Mouse (Mus musculus) heart, embryonic 14.5 days (tissue): ENCODE results near the gene Pla2r1. TPM values are rescaled to one million over a fixed set of nuclear protein-coding genes. Genes with fewer than 3 reads are reported as not detected.

Experiments
- ATAC-seq: fragments of 200-750 bp; cut with Nextera tagmentation; 2 replicates; pipeline ENCODE4 v1.8.0; 2017; ENCODE audit warnings: low read depth, moderate TSS enrichment; ENCODE audit not compliant: insufficient number of reproducible peaks, insufficient read depth, low FRiP score
- H3K27ac ChIP-seq, 2 experiments: fragments of 200-500 bp in 1 of 2; fragments of 300-500 bp in 1 of 2; sonication (generic) in 1 of 2; replicated peaks in 1 of 2; 2 replicates each; pipeline ENCODE4 v1.5.1; 2012 to 2014; ENCODE audit warnings: low read depth in 2 of 2, low read length in 2 of 2, control low read depth in 1 of 2, mild to moderate bottlenecking in 1 of 2, mixed read lengths in 1 of 2; ENCODE audit not compliant: control insufficient read depth in 1 of 2, insufficient read depth in 1 of 2
- H3K27me3 ChIP-seq: fragments of 300-500 bp; sonication (generic); 2 replicates; pipeline ENCODE4 v1.6.1; 2014; ENCODE audit warnings: mild to moderate bottlenecking, low read length, control low read depth; ENCODE audit not compliant: control insufficient read depth, insufficient read depth
- H3K36me3 ChIP-seq: fragments of 300-500 bp; sonication (generic); 2 replicates; pipeline ENCODE4 v1.6.1; 2014; ENCODE audit warnings: mild to moderate bottlenecking, control low read depth, low read length, mixed read lengths; ENCODE audit not compliant: control insufficient read depth, insufficient read depth
- H3K4me1 ChIP-seq, 2 experiments: fragments of 200-500 bp in 1 of 2; fragments of 300-500 bp in 1 of 2; sonication (generic) in 1 of 2; 2 replicates each; pipeline ENCODE4 v1.6.1; 2012 to 2014; ENCODE audit warnings: low read length in 2 of 2, control low read depth in 1 of 2, mixed read lengths in 1 of 2; ENCODE audit not compliant: control insufficient read depth in 2 of 2, insufficient read depth in 2 of 2
- H3K4me2 ChIP-seq: fragments of 300-500 bp; sonication (generic); 2 replicates; pipeline ENCODE4 v1.6.1; 2014; ENCODE audit warnings: mild to moderate bottlenecking, low read length
- H3K4me3 ChIP-seq, 2 experiments: fragments of 200-500 bp in 1 of 2; fragments of 300-500 bp in 1 of 2; sonication (generic) in 1 of 2; 2 replicates each; pipeline ENCODE4 v1.5.1; 2012 to 2014; ENCODE audit warnings: low read length in 2 of 2, mild to moderate bottlenecking in 2 of 2, control low read depth in 1 of 2, low read depth in 1 of 2, moderate library complexity in 1 of 2; ENCODE audit not compliant: control insufficient read depth in 1 of 2, insufficient read depth in 1 of 2
- H3K9ac ChIP-seq: fragments of 300-500 bp; sonication (generic); 2 replicates; pipeline ENCODE4 v1.6.1; 2014; ENCODE audit warnings: mild to moderate bottlenecking, low read length
- H3K9me3 ChIP-seq: fragments of 300-500 bp; sonication (generic); 2 replicates; pipeline ENCODE4 v1.6.1; 2016; ENCODE audit warnings: low read length, control low read depth; ENCODE audit not compliant: control insufficient read depth
- WGBS: fragments of 180-500 bp; shearing (Covaris S2); extraction: QIAGEN DNeasy Blood & Tissue Kit; methylation state at CpG from one replicate; pipeline ENCODE4 v1.1.7; 2014; 5-methylcytosine and 5-hydroxymethylcytosine counted together
- polyA plus RNA-seq: library from polyadenylated mRNA; unstranded; fragments of >200 nt; fragmentation: Nextera tagmentation; extraction: Ambion mirVana; gene quantifications from 2 replicates; pipeline ENCODE4 v1.2.1, GENCODE M21; 2014

The Pla2r1 gene
- polyA plus RNA-seq, 1 experiment from 2014 or later, result 3.6 TPM

DNA sequence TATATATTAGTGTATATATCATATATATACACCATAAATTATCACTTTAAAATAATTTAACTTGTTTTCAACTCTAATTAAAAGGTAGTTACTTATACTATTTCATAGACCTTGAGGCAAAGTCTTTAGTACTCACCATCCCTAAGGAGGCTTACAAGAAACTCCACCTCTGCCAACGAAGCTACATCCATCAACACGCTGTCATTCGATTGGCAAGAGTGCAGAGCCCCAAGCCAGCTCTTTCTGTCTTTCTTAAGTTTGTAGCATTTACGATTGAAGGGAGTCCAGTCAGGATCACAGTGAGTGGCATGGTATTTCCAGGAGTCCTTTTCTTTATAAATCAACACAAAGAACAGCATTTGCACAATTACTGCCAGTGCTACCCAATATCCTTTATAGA, 49.1 kb downstream of the Pla2r1 start:
- no peaks in the 10 kb centered on the region for H3K9me3 ChIP-seq
- peaks cover 7 to 18% of the 10 kb centered on the region in 2 experiments for H3K4me1 ChIP-seq
- ATAC-seq, result no peak
- no peak overlapping the region for H3K9ac ChIP-seq
- no peak overlapping the region for H3K4me3 ChIP-seq
- no peaks in the 10 kb centered on the region for H3K36me3 ChIP-seq
- H3K27me3 ChIP-seq, result no peaks in the 10 kb centered on the region
- H3K27ac ChIP-seq, result no peak overlapping the region
- no peak overlapping the region for H3K4me2 ChIP-seq
- WGBS, result 74% methylated on average over 4 of the region's 4 CpGs

GRCm38 (mm10) chr2:60500583-60501116, 52.5 kb downstream of the Pla2r1 start:
- H3K36me3 ChIP-seq, result no peaks in the 10 kb centered on the region
- ATAC-seq, result no peak
- WGBS, result 83% methylated on average over 1 of the region's 1 CpGs
- H3K9me3 ChIP-seq, result no peaks in the 10 kb centered on the region
- no peak overlapping the region for H3K9ac ChIP-seq
- H3K4me3 ChIP-seq, result no peak overlapping the region
- H3K4me2 ChIP-seq, result no peak overlapping the region
- no peak overlapping the region for H3K27ac ChIP-seq
- H3K4me1 ChIP-seq, result peaks cover 7 to 18% of the 10 kb centered on the region in 2 experiments
- no peaks in the 10 kb centered on the region for H3K27me3 ChIP-seq

DNA sequence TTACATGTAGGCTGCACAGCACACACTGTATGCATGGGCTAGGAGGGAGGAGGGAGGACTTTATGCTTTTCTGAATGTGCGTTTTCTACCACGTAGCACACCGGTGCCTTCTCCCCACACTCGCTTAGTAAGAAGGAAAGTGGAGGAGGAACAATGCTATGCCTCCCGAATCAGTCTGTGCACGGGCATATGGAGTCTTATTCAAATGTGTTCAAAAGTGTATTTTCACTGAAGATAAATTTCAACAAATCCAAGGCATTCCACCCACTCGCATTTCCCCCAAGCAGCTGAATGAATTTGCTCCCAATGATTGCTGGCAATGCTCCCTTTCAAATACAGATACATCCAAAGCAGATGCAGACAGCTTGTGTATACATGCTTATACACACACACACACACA, 73.2 kb downstream of the Pla2r1 start:
- peaks cover 4 to 12% of the 10 kb centered on the region in 2 experiments for H3K4me1 ChIP-seq
- no peaks in the 10 kb centered on the region for H3K9me3 ChIP-seq
- ATAC-seq, result no peak
- H3K27ac ChIP-seq, result no peak overlapping the region
- H3K9ac ChIP-seq, result no peak overlapping the region
- no peak overlapping the region for H3K4me2 ChIP-seq
- 88% methylated on average over 7 of the region's 7 CpGs for WGBS
- no peaks in the 10 kb centered on the region for H3K36me3 ChIP-seq
- H3K4me3 ChIP-seq, result no peak overlapping the region
- no peaks in the 10 kb centered on the region for H3K27me3 ChIP-seq

GRCm38 (mm10) chr2:60478778-60479177, 74.3 kb downstream of the Pla2r1 start:
- no peaks in the 10 kb centered on the region for H3K9me3 ChIP-seq
- peak overlapping the region in 1 of 2 experiments; percentile 72; a peak in 2 of 4 replicates for H3K27ac ChIP-seq
- WGBS, result 87% methylated on average over 2 of the region's 2 CpGs
- peak overlapping the region; percentile 25 for H3K4me2 ChIP-seq
- no peak overlapping the region for H3K9ac ChIP-seq
- H3K4me3 ChIP-seq, result no peak overlapping the region
- no peaks in the 10 kb centered on the region for H3K36me3 ChIP-seq
- no peaks in the 10 kb centered on the region for H3K27me3 ChIP-seq
- peaks cover 4 to 12% of the 10 kb centered on the region in 2 experiments for H3K4me1 ChIP-seq
- peak; percentile 71; the same call in 1 of the 2 replicates for ATAC-seq

DNA sequence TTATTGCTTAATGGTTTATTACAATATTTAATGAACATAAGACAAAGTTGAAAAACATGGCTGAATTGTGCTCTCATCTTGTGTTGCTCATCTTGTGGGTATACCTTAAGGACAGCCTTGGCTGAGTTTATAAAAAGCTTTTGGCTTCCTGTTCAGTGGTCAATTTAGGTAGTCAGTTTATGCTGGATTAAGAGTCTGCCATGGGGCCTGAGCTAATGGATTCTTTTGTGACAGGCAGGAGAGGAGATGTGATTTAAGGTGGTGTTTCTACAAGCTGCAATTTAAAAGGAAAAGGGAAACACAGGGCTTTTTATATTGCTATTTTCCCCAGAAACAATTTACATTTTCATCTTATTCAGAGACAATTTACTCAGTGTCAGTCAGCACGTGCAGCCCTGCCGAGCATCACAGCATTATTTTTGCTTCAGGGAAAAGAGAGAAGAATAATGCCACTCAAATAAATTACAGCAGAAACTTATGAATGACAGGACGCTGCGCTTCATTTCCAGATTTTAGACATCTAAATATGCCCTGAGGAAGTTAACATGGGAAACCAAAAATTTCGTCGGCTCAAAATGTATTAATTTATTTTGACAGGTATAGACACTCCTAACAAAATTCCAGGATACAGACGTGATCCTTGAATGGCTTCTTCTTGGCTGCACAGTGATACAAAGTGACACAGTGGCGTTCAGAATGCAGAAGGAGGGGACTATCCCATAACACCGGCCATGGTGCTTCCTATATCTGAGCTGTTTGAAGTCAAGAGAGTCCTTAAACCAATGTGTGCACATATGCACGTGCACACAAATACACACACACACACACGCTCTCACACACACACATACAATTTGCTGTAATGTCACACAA, 84.0 kb downstream of the Pla2r1 start:
- Histone ChIP-seq H3K36me3 (no peaks in the 10 kb centered on the region), H3K27me3 (no peaks in the 10 kb centered on the region), H3K4me1 (no peaks in the 10 kb centered on the region), H3K4me3 (no peak overlapping the region), H3K27ac (no peak overlapping the region), H3K4me2 (no peak overlapping the region), H3K9ac (no peak overlapping the region), H3K9me3 (no peaks in the 10 kb centered on the region)
- no peak for ATAC-seq
- WGBS, result 78% methylated on average over 11 of the region's 11 CpGs

DNA sequence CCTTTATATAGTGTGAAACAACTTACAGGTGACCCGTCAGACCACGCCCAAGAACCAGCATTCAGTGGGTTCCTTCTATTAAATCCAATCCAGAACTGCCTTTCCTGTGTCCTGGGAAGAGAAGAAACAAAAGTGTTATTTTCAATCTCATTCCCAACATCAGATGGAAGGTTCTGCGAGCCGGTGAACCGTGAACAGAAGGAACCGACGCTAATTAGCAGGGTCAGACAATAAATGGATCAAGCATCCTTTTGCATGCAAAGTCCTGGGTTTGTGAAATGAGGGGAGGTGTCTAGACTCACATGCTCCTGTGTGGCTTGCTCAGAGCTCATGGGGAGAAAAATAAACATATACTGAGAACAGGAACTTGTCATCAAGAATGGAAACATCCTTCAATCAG, 100.7 kb downstream of the Pla2r1 start:
- no peak overlapping the region for H3K9ac ChIP-seq
- H3K4me1 ChIP-seq, result no peaks in the 10 kb centered on the region
- 91% methylated on average over 7 of the region's 7 CpGs for WGBS
- H3K36me3 ChIP-seq, result no peaks in the 10 kb centered on the region
- no peaks in the 10 kb centered on the region for H3K9me3 ChIP-seq
- H3K27me3 ChIP-seq, result no peaks in the 10 kb centered on the region
- H3K4me2 ChIP-seq, result no peak overlapping the region
- H3K27ac ChIP-seq, result no peak overlapping the region
- no peak for ATAC-seq
- H3K4me3 ChIP-seq, result no peak overlapping the region

GRCm38 (mm10) chr2:60451119-60451773, 101.9 kb downstream of the Pla2r1 start:
- 55% methylated on average over 3 of the region's 3 CpGs for WGBS
- H3K27me3 ChIP-seq, result no peaks in the 10 kb centered on the region

More at GRCm38 (mm10) chr2:60451119-60451773, 101.9 kb downstream of the Pla2r1 start:
- ATAC-seq, result no peak
- Histone ChIP-seq H3K9ac (no peak overlapping the region), H3K4me1 (no peaks in the 10 kb centered on the region), H3K4me2 (no peak overlapping the region), H3K4me3 (no peak overlapping the region), H3K27ac (no peak overlapping the region), H3K36me3 (no peaks in the 10 kb centered on the region), H3K9me3 (no peaks in the 10 kb centered on the region)
